ENCODE assay signal across 34 mouse cellular contexts in the genomic region with DNA sequence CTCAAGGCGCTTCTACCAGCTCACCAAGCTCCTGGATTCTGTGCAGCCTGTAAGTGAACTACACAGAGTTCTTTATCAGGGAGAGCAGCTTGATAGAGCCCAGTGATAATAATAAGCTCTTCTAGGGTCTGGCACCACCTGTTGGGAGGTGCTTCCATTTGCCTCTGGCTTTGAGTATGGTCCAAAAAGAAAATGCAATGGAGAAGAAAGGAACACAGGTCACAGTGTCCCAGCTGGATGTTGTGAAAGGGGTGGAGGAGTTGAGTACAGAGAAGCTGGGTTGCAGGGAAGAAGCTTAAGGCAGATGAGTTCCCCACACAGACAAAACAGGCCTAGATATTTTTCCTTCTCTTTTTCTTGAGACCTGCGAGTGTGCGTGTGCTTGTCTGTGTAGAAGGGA.
"Had no signal": no experiment of that assay in that cellular context is flagged by ENCODE, and none has a peak within 500 bp of the region (broad histone marks: within the 10 kb centered on the region; RNA-seq: fewer than 3 reads in every experiment).

No protein-coding gene starts in this region.

- ATAC-seq: hindbrain, embryonic 16.5 days; hindbrain, postnatal 0 days; inflammation-experienced regulatory T-cells, adult 6 months; intestine, embryonic 15.5 days; intestine, embryonic 16.5 days; intestine, postnatal 0 days had no signal

- H3K27ac ChIP-seq: heart, embryonic 13.5 days; heart, embryonic 15.5 days; hindbrain, embryonic 10.5 days; hindbrain, embryonic 12.5 days; hindbrain, embryonic 13.5 days; hindbrain, embryonic 14.5 days; hindbrain, embryonic 15.5 days; hindbrain, postnatal 0 days; intestine, embryonic 15.5 days; kidney, embryonic 15.5 days; kidney, postnatal 0 days; layer of hippocampus, adult 2 months; left cerebral cortex, adult 2 months had no signal

- H3K4me3 ChIP-seq: heart, embryonic 12.5 days; heart, embryonic 13.5 days; heart, embryonic 15.5 days; hindbrain, embryonic 10.5 days; hindbrain, embryonic 12.5 days; hindbrain, embryonic 13.5 days; hindbrain, embryonic 15.5 days; intestine, embryonic 15.5 days; kidney, embryonic 15.5 days; layer of hippocampus, adult 2 months; left cerebral cortex, adult 2 months had no signal

- DNase-seq: heart, postnatal 10 days; heart, postnatal 14 days; heart, postnatal 36 days; heart, postnatal 4 days; kidney, adult 11 months; kidney, adult 18-20 months; kidney, adult 2 months; kidney, adult 8-10 months; kidney, adult 9 months; kidney, postnatal 10 days; kidney, postnatal 14 days; kidney, postnatal 25 days; kidney, postnatal 36 days; kidney, postnatal 4 days; layer of hippocampus, adult 9-11 months; layer of hippocampus, postnatal 36 days had no signal

- H3K9me3 ChIP-seq: heart, embryonic 12.5 days; heart, embryonic 13.5 days; heart, embryonic 15.5 days; hindbrain, embryonic 10.5 days; hindbrain, embryonic 12.5 days; hindbrain, embryonic 13.5 days; hindbrain, embryonic 15.5 days; intestine, embryonic 15.5 days; kidney, embryonic 15.5 days had no signal

- H3K36me3 ChIP-seq: heart, embryonic 12.5 days; heart, embryonic 13.5 days; heart, embryonic 15.5 days; hindbrain, embryonic 10.5 days; hindbrain, embryonic 12.5 days; hindbrain, embryonic 13.5 days; hindbrain, embryonic 15.5 days; intestine, embryonic 15.5 days; kidney, embryonic 15.5 days had no signal

- H3K4me1 ChIP-seq: heart, embryonic 12.5 days; heart, embryonic 13.5 days; heart, embryonic 15.5 days; hindbrain, embryonic 10.5 days; hindbrain, embryonic 12.5 days; hindbrain, embryonic 13.5 days; hindbrain, embryonic 15.5 days; intestine, embryonic 15.5 days; kidney, embryonic 15.5 days had no signal

- H3K27me3 ChIP-seq: heart, embryonic 12.5 days; heart, embryonic 13.5 days; heart, embryonic 15.5 days; hindbrain, embryonic 12.5 days; hindbrain, embryonic 13.5 days; hindbrain, embryonic 15.5 days; intestine, embryonic 15.5 days had no signal
